Comparison of ENCODE assay signal across 20 mouse cellular contexts in genomic region chr2:105514881-105515280, GRCm38 (mm10).
DNase-seq lines count a peak whose midpoint lies in the region; ATAC-seq and TF ChIP-seq lines count a peak whose summit lies in the region.
"Had no signal": no experiment of that assay in that cellular context is flagged by ENCODE, and none has a peak within 500 bp of the region (broad histone marks: within the 10 kb centered on the region; RNA-seq: fewer than 3 reads in every experiment).

No protein-coding gene starts in this region.

- no peak overlapping the region for H3K27ac ChIP-seq in forebrain, embryonic 16.5 days (ENCODE audit: low read length)
- H3K27ac ChIP-seq in forebrain, embryonic 10.5 days = no peak overlapping the region
- no peak overlapping the region for H3K27ac ChIP-seq in hindbrain, postnatal 0 days
- no peak overlapping the region for H3K27ac ChIP-seq in stomach, postnatal 0 days (replicated peaks)
- H3K27ac ChIP-seq: heart, embryonic 10.5 days; macrophage; neural tube, embryonic 12.5 days had no signal

- TF ChIP-seq EP300 in stomach, postnatal 0 days (optimal IDR thresholded peaks at IDR 0.05) = no peak

- 32% methylated on average over 3 of the region's 3 CpGs for WGBS in forebrain, embryonic 16.5 days
- WGBS in forebrain, embryonic 10.5 days = 88% methylated on average over 3 of the region's 3 CpGs
- WGBS in hindbrain, postnatal 0 days = 49% methylated on average over 3 of the region's 3 CpGs
- WGBS in stomach, postnatal 0 days = 75% methylated on average over 3 of the region's 3 CpGs

- no peaks in the 10 kb centered on the region; the same call in 1 of the 2 replicates for H3K27me3 ChIP-seq in forebrain, embryonic 16.5 days (replicated peaks; ENCODE audit: control insufficient read depth, insufficient read depth, low read length)
- peaks cover 42% of the 10 kb centered on the region for H3K27me3 ChIP-seq in forebrain, embryonic 10.5 days (ENCODE audit: poor library complexity, severe bottlenecking)
- no peaks in the 10 kb centered on the region for H3K27me3 ChIP-seq in hindbrain, postnatal 0 days (ENCODE audit: insufficient read depth, low read length)
- no peaks in the 10 kb centered on the region for H3K27me3 ChIP-seq in stomach, postnatal 0 days (ENCODE audit: control insufficient read depth, insufficient read depth, low read length)
- H3K27me3 ChIP-seq: neural tube, embryonic 12.5 days had no signal

- no peak overlapping the region for H3K4me3 ChIP-seq in forebrain, embryonic 16.5 days (replicated peaks; ENCODE audit: low read length)
- H3K4me3 ChIP-seq in forebrain, embryonic 10.5 days = no peak overlapping the region
- no peak overlapping the region for H3K4me3 ChIP-seq in hindbrain, postnatal 0 days (ENCODE audit: low read length)
- no peak overlapping the region for H3K4me3 ChIP-seq in stomach, postnatal 0 days (ENCODE audit: low read depth, low read length)
- H3K4me3 ChIP-seq: heart, embryonic 10.5 days; neural tube, embryonic 12.5 days had no signal

- no peaks in the 10 kb centered on the region for H3K36me3 ChIP-seq in forebrain, embryonic 16.5 days (ENCODE audit: control insufficient read depth, insufficient read depth)
- H3K36me3 ChIP-seq in forebrain, embryonic 10.5 days (replicated peaks) = no peaks in the 10 kb centered on the region
- no peaks in the 10 kb centered on the region for H3K36me3 ChIP-seq in hindbrain, postnatal 0 days (ENCODE audit: insufficient read depth, low read length)
- no peaks in the 10 kb centered on the region for H3K36me3 ChIP-seq in stomach, postnatal 0 days (ENCODE audit: control insufficient read depth, insufficient read depth, low read length)
- H3K36me3 ChIP-seq: heart, embryonic 10.5 days; neural tube, embryonic 12.5 days had no signal

- DNase-seq in forebrain, embryonic 10.5 days (ENCODE audit: extremely low spot score, low spot score) = no peak
- DNase-seq in lung, postnatal 36 days = peak; percentile 1
- DNase-seq in lung, postnatal 14 days = no peak
- DNase-seq in cerebellum, adult 9-10 months = peak; percentile 41
- DNase-seq in hindbrain, postnatal 0 days (ENCODE audit: low spot score) = peak; percentile 77
- DNase-seq in left cerebral cortex, adult 9 months (ENCODE audit: low spot score in 2 of 2) = no peak
- DNase-seq in stomach, postnatal 0 days (ENCODE audit: low spot score) = no peak
- DNase-seq: B cell, adult 2 months; embryo, embryonic 11 days; gastrocnemius, postnatal 25 days; heart, postnatal 36 days; kidney, adult 11 months; layer of hippocampus, postnatal 36 days; lung, adult 18-20 months; right cerebral cortex, postnatal 4 days; thymus, adult 18-20 months had no signal

- H3K4me1 ChIP-seq in forebrain, embryonic 16.5 days (replicated peaks; ENCODE audit: control insufficient read depth, insufficient read depth, low read length) = peaks cover 25% of the 10 kb centered on the region
- peaks cover 27% of the 10 kb centered on the region for H3K4me1 ChIP-seq in forebrain, embryonic 10.5 days
- 0 out of 2 replicates have a peak, but pooled peaks cover 4% of the 10 kb centered on the region for H3K4me1 ChIP-seq in hindbrain, postnatal 0 days (ENCODE audit: insufficient read depth, low read length)
- H3K4me1 ChIP-seq in stomach, postnatal 0 days (replicated peaks; ENCODE audit: control insufficient read depth, insufficient read depth) = no peaks in the 10 kb centered on the region

- TF ChIP-seq CTCF in hindbrain, postnatal 0 days (IDR thresholded peaks at IDR 0.05; ENCODE audit: low read depth) = no peak
- TF ChIP-seq CTCF in stomach, postnatal 0 days (IDR thresholded peaks at IDR 0.05; ENCODE audit: low read depth) = no peak

- ATAC-seq in forebrain, embryonic 16.5 days = peak; percentile 34; the same call in 1 of the 2 replicates
- peak; percentile 78; the same call in 1 of the 2 replicates for ATAC-seq in hindbrain, postnatal 0 days
- no peak for ATAC-seq in stomach, postnatal 0 days (ENCODE audit: low FRiP score, low TSS enrichment)

- H3K9ac ChIP-seq in forebrain, embryonic 16.5 days (replicated peaks; ENCODE audit: low read depth, low read length) = no peak overlapping the region
- H3K9ac ChIP-seq in hindbrain, postnatal 0 days (replicated peaks; ENCODE audit: low read length) = no peak overlapping the region
- H3K9ac ChIP-seq in stomach, postnatal 0 days (ENCODE audit: low read length) = no peak overlapping the region
- H3K9ac ChIP-seq: neural tube, embryonic 12.5 days had no signal

- no peak overlapping the region for H3K4me2 ChIP-seq in forebrain, embryonic 16.5 days (ENCODE audit: low read length)
- no peak overlapping the region for H3K4me2 ChIP-seq in hindbrain, postnatal 0 days (ENCODE audit: low read depth, low read length)
- no peak overlapping the region for H3K4me2 ChIP-seq in stomach, postnatal 0 days (replicated peaks; ENCODE audit: low read depth)
- H3K4me2 ChIP-seq: neural tube, embryonic 12.5 days had no signal

- H3K9me3 ChIP-seq in forebrain, embryonic 16.5 days (ENCODE audit: control insufficient read depth, low read length) = peaks cover 3% of the 10 kb centered on the region; the same call in 1 of the 2 replicates
- no peaks in the 10 kb centered on the region; the same call in 1 of the 2 replicates for H3K9me3 ChIP-seq in forebrain, embryonic 10.5 days
- H3K9me3 ChIP-seq in hindbrain, postnatal 0 days (ENCODE audit: low read length) = no peaks in the 10 kb centered on the region
- H3K9me3 ChIP-seq in stomach, postnatal 0 days (ENCODE audit: control insufficient read depth, low read length) = no peaks in the 10 kb centered on the region
- H3K9me3 ChIP-seq: heart, embryonic 10.5 days; neural tube, embryonic 12.5 days had no signal

Comparison
In these comparisons a context has a peak if more than half of its experiments do, and no peak if none do; other contexts are left out.
1. DNase-seq: peak in lung, postnatal 36 days (single experiment), cerebellum, adult 9-10 months (single experiment) and hindbrain, postnatal 0 days (single experiment); none in forebrain, embryonic 10.5 days (single experiment), lung, postnatal 14 days (single experiment), left cerebral cortex, adult 9 months (0 of 2) and stomach, postnatal 0 days (single experiment).